Mouse (Mus musculus): ENCODE results near the gene Fbxl13.

Fbxl13 gene

GRCm38 (mm10) chr5:21574386-21575209 lies 70.8 kb downstream of the Fbxl13 start:
- no peak for DNase-seq (ENCODE audit: low read depth)

GRCm38 (mm10) chr5:21572764-21573416 lies 72.5 kb downstream of the Fbxl13 start:
- no peak for DNase-seq (ENCODE audit: low read depth)

GRCm38 (mm10) chr5:21567784-21568183 lies 77.7 kb downstream of the Fbxl13 start:
- no peak for DNase-seq (ENCODE audit: low read depth)

- DNase-seq (ENCODE audit: low read depth), result no peak
Measured at GRCm38 (mm10) chr5:21565392-21566065, 79.9 kb downstream of the Fbxl13 start.

- no peak for DNase-seq (ENCODE audit: low read depth)
Measured at GRCm38 (mm10) chr5:21563936-21564335, 81.5 kb downstream of the Fbxl13 start.

- no peak for DNase-seq (ENCODE audit: low read depth)
Measured at GRCm38 (mm10) chr5:21556502-21556901, 88.9 kb downstream of the Fbxl13 start.

GRCm38 (mm10) chr5:21554732-21555131 lies 90.7 kb downstream of the Fbxl13 start:
- DNase-seq (ENCODE audit: low read depth), result no peak

GRCm38 (mm10) chr5:21553685-21554084 lies 91.7 kb downstream of the Fbxl13 start:
- no peak for DNase-seq (ENCODE audit: low read depth)

GRCm38 (mm10) chr5:21547005-21547404 lies 98.4 kb downstream of the Fbxl13 start:
- no peak for DNase-seq (ENCODE audit: low read depth)

- no peak for DNase-seq (ENCODE audit: low read depth)
Measured at GRCm38 (mm10) chr5:21545786-21546185, 99.6 kb downstream of the Fbxl13 start.

- DNase-seq (ENCODE audit: low read depth), result no peak
Measured at GRCm38 (mm10) chr5:21545227-21545626, 100.2 kb downstream of the Fbxl13 start.

GRCm38 (mm10) chr5:21544821-21545220 lies 100.6 kb downstream of the Fbxl13 start:
- DNase-seq (ENCODE audit: low read depth), result no peak

- DNase-seq (ENCODE audit: low read depth), result no peak
Measured at GRCm38 (mm10) chr5:21543409-21544201, 101.8 kb downstream of the Fbxl13 start, which contains the start of gene Lrrc17. Gene Lrrc17, plus strand, starts transcription at chr5:21543559.

GRCm38 (mm10) chr5:21542226-21542625 lies 103.2 kb downstream of the Fbxl13 start:
- no peak for DNase-seq (ENCODE audit: low read depth)

- DNase-seq (ENCODE audit: low read depth), result no peak
Measured at GRCm38 (mm10) chr5:21532921-21533320, 112.5 kb downstream of the Fbxl13 start.

- no peak for DNase-seq (ENCODE audit: low read depth)
Measured at GRCm38 (mm10) chr5:21532126-21532525, 113.3 kb downstream of the Fbxl13 start.

- no peak for DNase-seq (ENCODE audit: low read depth)
Measured at GRCm38 (mm10) chr5:21529110-21529720, 116.2 kb downstream of the Fbxl13 start.

- no peak for DNase-seq (ENCODE audit: low read depth)
Measured at GRCm38 (mm10) chr5:21528068-21528842, 117.2 kb downstream of the Fbxl13 start.

GRCm38 (mm10) chr5:21527488-21527911 lies 117.9 kb downstream of the Fbxl13 start:
- DNase-seq (ENCODE audit: low read depth), result no peak

GRCm38 (mm10) chr5:21526835-21527485 lies 118.5 kb downstream of the Fbxl13 start:
- DNase-seq (ENCODE audit: low read depth), result no peak
